Mouse (Mus musculus) C2C12 (cell line): ENCODE data around the gene Cd300a. TPM values are rescaled to one million over a fixed set of nuclear protein-coding genes. Genes with fewer than 3 reads are reported as not detected.

Experiments
- H3K27me3 ChIP-seq: one replicate; pipeline ENCODE4 v1.6.1; 2011; ENCODE audit not compliant: control insufficient read depth, insufficient read depth, insufficient read length
- H3K36me3 ChIP-seq: one replicate; pipeline ENCODE4 v1.6.1; 2011; ENCODE audit not compliant: control insufficient read depth, insufficient read depth
- H3K4me3 ChIP-seq: one replicate; pipeline ENCODE4 v1.5.1; 2011; ENCODE audit warnings: mild to moderate bottlenecking, control low read depth; ENCODE audit not compliant: poor library complexity, insufficient read depth, severe bottlenecking
- H3K79me2 ChIP-seq: one replicate; pipeline ENCODE4 v1.6.1; 2011; ENCODE audit not compliant: control insufficient read depth, insufficient read depth
- H3K79me3 ChIP-seq: one replicate; pipeline ENCODE4 v1.6.1; 2011; ENCODE audit warnings: low read depth, control low read depth
- H3ac ChIP-seq: one replicate; pipeline ENCODE3; 2011; ENCODE audit warnings: low read depth; ENCODE audit not compliant: control insufficient read depth, insufficient read length
- CEBPB ChIP-seq: IDR thresholded peaks from one replicate; pipeline ENCODE4 v1.6.1; 2011; ENCODE audit warnings: low read depth, mild to moderate bottlenecking, control low read depth, moderate library complexity
- CTCF ChIP-seq: IDR thresholded peaks from one replicate; pipeline ENCODE4 v1.5.1; 2011; ENCODE audit not compliant: control insufficient read depth, insufficient read depth, insufficient read length
- FOSL1 ChIP-seq: IDR thresholded peaks from one replicate; pipeline ENCODE4 v1.8.0; 2011; ENCODE audit warnings: mild to moderate bottlenecking, low read length; ENCODE audit not compliant: poor library complexity, insufficient read depth, severe bottlenecking
- MAX ChIP-seq: IDR thresholded peaks from one replicate; pipeline ENCODE4 v1.6.1; 2011; ENCODE audit warnings: mild to moderate bottlenecking, control low read depth
- MYOD1 ChIP-seq: IDR thresholded peaks from one replicate; pipeline ENCODE4 v1.6.1; 2011; ENCODE audit warnings: low read depth; ENCODE audit not compliant: control insufficient read depth, insufficient read length
- MYOG ChIP-seq: IDR thresholded peaks from one replicate; pipeline ENCODE4 v1.6.1; 2011; ENCODE audit not compliant: control insufficient read depth, insufficient read length; ENCODE audit errors: extremely low read depth
- USF1 ChIP-seq: IDR thresholded peaks from one replicate; pipeline ENCODE4 v1.6.1; 2011; ENCODE audit warnings: low read depth, mild to moderate bottlenecking, control low read depth, moderate library complexity
- polyA plus RNA-seq: library from polyadenylated mRNA; unstranded; fragments of >200 nt; fragmentation: generic; extraction: Trizol; gene quantifications from one replicate; pipeline ENCODE4 v1.2.1, GENCODE M21; 2012; ENCODE audit warnings: missing spikeins

Gene Cd300a
- polyA plus RNA-seq, 1 experiment = 0.02 TPM

GRCm38 (mm10) chr11:114879666-114880065, 10.2 kb upstream of the Cd300a start:
- TF ChIP-seq MAX = no peak
- TF ChIP-seq CTCF = no peak
- TF ChIP-seq FOSL1 = no peak
- TF ChIP-seq MYOD1 = no peak
- TF ChIP-seq CEBPB = no peak
- H3K36me3 ChIP-seq = no peaks in the 10 kb centered on the region
- no peaks in the 10 kb centered on the region for H3K27me3 ChIP-seq
- H3K79me3 ChIP-seq = no peaks in the 10 kb centered on the region
- H3ac ChIP-seq = no peak overlapping the region
- H3K79me2 ChIP-seq = no peaks in the 10 kb centered on the region
- no peak overlapping the region for H3K4me3 ChIP-seq

GRCm38 (mm10) chr11:114880185-114880584, 9.7 kb upstream of the Cd300a start:
- no peaks in the 10 kb centered on the region for H3K79me3 ChIP-seq
- TF ChIP-seq MAX (no peak), USF1 (no peak), CTCF (no peak), FOSL1 (no peak), MYOG (no peak)

GRCm38 (mm10) chr11:114880589-114880988, 9.3 kb upstream of the Cd300a start:
- TF ChIP-seq CTCF (peak; percentile 21), MYOG (no peak)
- Histone ChIP-seq H3K79me2 (no peaks in the 10 kb centered on the region), H3ac (no peak overlapping the region), H3K79me3 (no peaks in the 10 kb centered on the region), H3K27me3 (no peaks in the 10 kb centered on the region), H3K36me3 (no peaks in the 10 kb centered on the region), H3K4me3 (no peak overlapping the region)

More at GRCm38 (mm10) chr11:114880185-114880584, 9.7 kb upstream of the Cd300a start:
- Histone ChIP-seq H3K79me2 (no peaks in the 10 kb centered on the region), H3K36me3 (no peaks in the 10 kb centered on the region), H3K27me3 (no peaks in the 10 kb centered on the region), H3K4me3 (no peak overlapping the region), H3ac (no peak overlapping the region)

GRCm38 (mm10) chr11:114883251-114883789, 6.5 kb upstream of the Cd300a start:
- Histone ChIP-seq H3K36me3 (no peaks in the 10 kb centered on the region), H3K79me2 (no peaks in the 10 kb centered on the region), H3K79me3 (no peaks in the 10 kb centered on the region), H3K27me3 (no peaks in the 10 kb centered on the region), H3ac (no peak overlapping the region), H3K4me3 (no peak overlapping the region)
- TF ChIP-seq MYOD1 (no peak), CEBPB (no peak), USF1 (no peak), MAX (no peak), CTCF (no peak), FOSL1 (no peak), MYOG (no peak)

GRCm38 (mm10) chr11:114884380-114885100, 5.3 kb upstream of the Cd300a start:
- Histone ChIP-seq H3ac (no peak overlapping the region), H3K79me2 (no peaks in the 10 kb centered on the region), H3K4me3 (no peak overlapping the region), H3K79me3 (no peaks in the 10 kb centered on the region), H3K27me3 (no peaks in the 10 kb centered on the region), H3K36me3 (no peaks in the 10 kb centered on the region)
- TF ChIP-seq USF1 (no peak), MYOD1 (no peak), CTCF (no peak), MYOG (no peak), MAX (no peak), CEBPB (no peak), FOSL1 (no peak)

- no peaks in the 10 kb centered on the region for H3K36me3 ChIP-seq
- TF ChIP-seq MAX (no peak), CTCF (no peak), MYOD1 (no peak), MYOG (no peak), FOSL1 (no peak), CEBPB (no peak), USF1 (no peak)
- H3ac ChIP-seq = no peak overlapping the region
- H3K79me3 ChIP-seq = no peaks in the 10 kb centered on the region
- H3K4me3 ChIP-seq = no peak overlapping the region
- no peaks in the 10 kb centered on the region for H3K79me2 ChIP-seq
- H3K27me3 ChIP-seq = no peaks in the 10 kb centered on the region
These were observed 701 bp downstream of the Cd300a start for GRCm38 (mm10) chr11:114890542-114890941.
